Mouse (Mus musculus) G1E (cell line): ENCODE measurements around the gene Nme3.

Source experiments
- CTCF ChIP-seq: IDR thresholded peaks from 2 replicates; pipeline ENCODE4 v1.5.1; 2012; ENCODE audit warnings: low read depth, low read length, inconsistent platforms, mixed read lengths
- GATA1 ChIP-seq: IDR thresholded peaks from 2 replicates; pipeline ENCODE4 v1.6.1; 2012; ENCODE audit warnings: borderline replicate concordance, low read length, inconsistent platforms, mixed read lengths
- GATA2 ChIP-seq: IDR thresholded peaks from 2 replicates; pipeline ENCODE4 v1.6.1; 2012; ENCODE audit warnings: low read depth, low read length, inconsistent platforms, borderline replicate concordance
- POLR2AphosphoS5 ChIP-seq: IDR thresholded peaks from 2 replicates; pipeline ENCODE4 v1.6.1; 2012; ENCODE audit warnings: low read depth, low read length, inconsistent platforms; ENCODE audit not compliant: insufficient replicate concordance
- TAL1 ChIP-seq: conservative IDR thresholded peaks from 2 replicates; pipeline ENCODE4 v1.6.1; 2012; ENCODE audit warnings: low read depth, low read length, inconsistent platforms, mixed read lengths

DNA sequence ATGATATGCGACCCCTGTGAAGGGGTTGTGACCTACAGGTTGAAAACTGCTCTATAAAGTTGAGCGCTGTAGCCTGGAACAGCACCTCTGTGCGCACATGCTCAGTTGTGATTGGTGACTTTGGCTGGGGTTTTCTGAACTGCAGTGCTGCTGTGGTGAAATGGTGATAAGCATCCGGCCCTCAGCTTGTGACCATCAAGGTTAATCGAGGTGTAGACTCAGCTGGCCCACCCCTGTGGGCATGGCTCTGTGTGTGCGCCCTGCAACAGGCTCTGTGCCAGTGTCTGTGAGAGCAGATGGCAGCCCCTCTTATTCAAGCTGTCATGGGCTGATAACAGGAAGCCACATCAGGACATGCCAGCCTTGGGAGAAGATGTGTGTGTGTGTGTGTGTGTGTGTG, 37.3 kb upstream of the Nme3 start:
- TF ChIP-seq CTCF (no peak), TAL1 (peak; percentile 62), GATA2 (no peak), GATA1 (no peak), POLR2AphosphoS5 (no peak)
